Mouse (Mus musculus) skeletal muscle tissue, adult 2 months (tissue): ENCODE data around the gene Efna5.
A peak's percentile ranks its signal among the peaks of the same experiment; 100 is the strongest.

Experiments used
- DNase-seq: peaks from one replicate; pipeline ENCODE4 v3.0.0-alpha.2; 2012; ENCODE audit warnings: low read depth, low spot score

Gene Efna5

GRCm38 (mm10) chr17:62788783-62789182, 92.3 kb downstream of the Efna5 start:
- DNase-seq, result no peak

DNA sequence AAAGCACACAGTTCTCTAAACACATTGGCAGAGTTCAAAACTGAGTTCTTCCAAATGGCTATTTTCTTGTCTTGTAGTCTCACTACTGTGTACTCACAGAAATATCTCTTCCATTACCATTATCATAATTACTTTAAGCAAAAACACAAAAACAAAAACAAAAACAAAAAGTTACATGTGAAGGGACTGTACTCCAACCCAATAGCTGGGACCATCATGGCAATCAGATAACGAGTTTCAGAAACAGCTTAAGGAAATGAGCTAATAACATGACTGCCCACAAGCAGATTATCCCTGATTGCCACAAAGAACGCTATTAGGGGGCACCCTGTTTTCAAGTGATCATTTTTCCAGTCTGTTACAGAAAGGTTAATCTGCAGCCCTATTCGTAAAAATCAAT, 93.3 kb downstream of the Efna5 start:
- DNase-seq, result no peak

GRCm38 (mm10) chr17:62786602-62786907, 94.6 kb downstream of the Efna5 start:
- DNase-seq, result no peak

DNA sequence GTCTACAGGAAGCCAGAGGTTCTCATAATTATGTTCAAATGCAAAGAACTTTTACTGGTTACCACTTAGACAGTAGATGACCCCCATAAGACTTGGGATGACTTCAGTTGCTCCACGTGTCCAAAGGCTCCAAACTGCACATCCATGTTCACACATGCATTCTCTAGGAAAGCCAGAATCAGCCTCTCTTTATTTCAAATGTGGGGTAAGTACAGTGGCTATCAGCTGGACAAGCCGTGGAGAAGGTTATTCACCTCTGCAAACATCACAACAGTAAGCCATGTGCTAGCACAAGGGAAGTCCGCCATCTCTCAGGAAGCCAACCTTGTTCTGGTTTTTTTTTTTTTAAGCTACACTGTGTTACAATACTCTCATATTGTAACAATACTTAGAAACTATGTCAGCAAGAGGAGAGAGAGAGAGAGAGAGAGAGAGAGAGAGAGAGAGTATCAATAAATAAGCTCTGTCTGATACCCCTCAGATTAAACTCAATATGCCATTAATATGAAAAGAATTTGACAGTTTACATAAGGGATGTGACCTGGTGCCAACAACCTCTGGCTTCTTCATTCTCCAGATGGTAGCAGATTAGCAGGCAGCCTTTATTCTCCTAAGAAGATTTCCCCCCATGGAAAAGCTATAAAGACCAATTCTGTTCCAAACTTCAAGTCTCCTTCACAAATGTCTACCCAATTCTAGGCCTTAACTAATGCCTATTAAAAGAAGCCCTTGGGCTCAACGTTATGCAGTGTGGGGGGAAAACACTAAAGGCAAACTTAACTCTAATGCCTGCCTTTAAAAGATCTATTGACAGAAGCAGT, 95.1 kb downstream of the Efna5 start:
- no peak for DNase-seq

DNA sequence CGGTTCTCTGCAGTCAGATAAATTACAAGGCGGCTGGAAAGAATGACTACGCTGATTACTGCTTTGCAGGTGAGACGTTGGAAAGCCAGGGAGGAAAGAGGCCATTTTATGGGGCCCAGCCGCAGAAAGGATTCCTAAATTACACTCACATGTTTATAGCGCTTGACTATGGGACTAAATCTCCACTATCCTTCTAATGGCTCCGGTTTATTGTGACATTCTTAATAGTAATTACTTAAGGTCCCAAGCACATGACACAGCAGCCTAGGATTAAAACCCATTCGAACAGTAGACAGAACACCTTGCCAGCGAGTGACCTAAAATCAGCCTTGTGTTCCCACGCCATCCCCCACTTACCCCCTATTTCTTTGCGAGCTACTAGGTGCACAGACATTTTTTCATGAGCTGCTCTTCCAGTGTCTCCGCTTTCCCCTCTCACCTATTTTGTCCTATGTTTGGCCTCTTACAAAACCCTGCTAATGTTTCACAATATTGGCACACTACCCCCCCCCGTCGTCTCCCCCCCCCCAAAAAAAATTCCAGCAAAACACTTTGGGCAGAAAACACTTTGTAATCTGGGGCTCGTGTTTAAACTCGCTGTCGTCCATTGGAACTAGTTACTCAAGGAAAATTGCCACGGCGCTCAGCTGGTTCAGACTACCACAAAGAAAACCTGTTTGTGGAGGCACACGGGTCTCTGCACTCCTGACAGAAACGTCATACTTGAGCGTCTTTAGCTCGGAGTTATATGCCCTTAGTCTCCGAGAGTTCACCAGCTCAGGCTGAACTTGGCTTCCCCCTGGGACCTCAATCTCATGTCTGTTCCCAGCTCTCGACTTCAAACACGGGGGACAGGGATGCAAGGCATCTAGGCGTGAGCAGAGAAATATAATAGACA, 96.6 kb downstream of the Efna5 start:
- no peak for DNase-seq

GRCm38 (mm10) chr17:62783524-62784273, 97.4 kb downstream of the Efna5 start:
- DNase-seq, result peak; percentile 55

DNA sequence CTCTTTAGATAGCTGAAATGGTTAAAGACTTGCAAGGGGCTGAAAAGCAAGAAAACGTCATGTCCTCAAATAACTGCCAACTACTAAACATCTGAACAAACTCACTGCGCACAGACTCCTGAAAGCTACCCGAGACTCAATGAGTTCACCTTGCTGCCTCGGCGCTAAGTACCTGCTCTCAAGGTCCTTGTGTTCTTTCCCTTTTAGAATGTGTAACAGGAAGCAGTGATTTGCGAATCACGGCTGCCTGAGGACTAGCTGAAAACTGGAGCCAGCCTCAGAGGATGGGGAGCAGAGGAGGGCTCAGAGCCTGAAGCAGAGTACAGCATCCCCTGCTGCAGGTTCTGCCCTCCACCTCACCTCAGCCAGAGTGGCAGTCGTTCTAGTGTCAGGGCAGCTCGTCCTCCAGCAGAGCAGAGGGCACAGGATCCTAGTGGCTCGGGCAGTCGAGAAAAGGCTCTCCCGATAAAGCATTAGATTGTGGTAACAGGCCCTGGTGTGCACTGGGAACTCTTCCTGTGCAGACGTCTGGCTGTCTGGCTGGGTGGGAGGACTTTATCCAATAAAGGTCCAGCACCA, 98.2 kb downstream of the Efna5 start:
- no peak for DNase-seq

- DNase-seq, result no peak
Measured at GRCm38 (mm10) chr17:62781120-62781519, 100.0 kb downstream of the Efna5 start.

- DNase-seq, result no peak
Measured at GRCm38 (mm10) chr17:62777858-62778564, 103.1 kb downstream of the Efna5 start.

DNA sequence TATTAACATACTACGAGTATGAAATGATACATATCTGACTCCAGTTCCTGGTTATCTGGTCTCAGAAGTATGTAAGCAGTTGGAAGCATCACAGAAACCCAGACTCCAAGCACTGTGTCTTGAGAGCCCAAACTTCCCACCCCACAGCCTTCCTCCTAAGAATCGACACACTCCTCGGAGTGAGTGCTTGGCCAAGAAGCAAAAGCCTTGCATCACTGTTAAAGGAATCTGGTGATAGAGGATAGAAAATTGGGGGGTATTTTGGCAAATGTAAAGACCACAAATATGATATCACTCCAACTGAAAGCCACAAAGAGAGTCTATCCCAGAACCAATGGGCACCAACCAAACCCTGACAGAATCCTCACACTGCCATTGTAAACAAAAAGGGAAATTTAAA, 104.4 kb downstream of the Efna5 start:
- no peak for DNase-seq

GRCm38 (mm10) chr17:62775976-62776375, 105.1 kb downstream of the Efna5 start:
- DNase-seq, result no peak

DNA sequence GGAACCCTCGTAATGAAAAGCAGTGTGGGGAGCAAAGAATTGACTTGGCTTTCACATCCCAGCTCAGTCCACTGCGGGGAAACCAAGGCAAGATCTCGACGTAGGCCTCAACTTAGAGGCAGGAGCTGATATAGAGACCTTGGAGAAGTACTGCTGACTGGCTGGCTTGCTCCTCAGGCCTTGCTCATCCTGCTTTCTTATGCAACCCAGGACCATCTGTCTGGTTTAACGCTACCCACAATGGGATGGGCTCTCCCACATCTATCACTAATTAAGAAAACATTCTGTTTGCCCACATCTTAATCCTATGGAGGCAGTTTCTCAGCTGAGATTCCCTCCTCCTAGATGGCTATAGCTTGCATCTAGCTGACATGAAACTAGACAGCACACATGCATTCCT, 105.7 kb downstream of the Efna5 start:
- no peak for DNase-seq

DNA sequence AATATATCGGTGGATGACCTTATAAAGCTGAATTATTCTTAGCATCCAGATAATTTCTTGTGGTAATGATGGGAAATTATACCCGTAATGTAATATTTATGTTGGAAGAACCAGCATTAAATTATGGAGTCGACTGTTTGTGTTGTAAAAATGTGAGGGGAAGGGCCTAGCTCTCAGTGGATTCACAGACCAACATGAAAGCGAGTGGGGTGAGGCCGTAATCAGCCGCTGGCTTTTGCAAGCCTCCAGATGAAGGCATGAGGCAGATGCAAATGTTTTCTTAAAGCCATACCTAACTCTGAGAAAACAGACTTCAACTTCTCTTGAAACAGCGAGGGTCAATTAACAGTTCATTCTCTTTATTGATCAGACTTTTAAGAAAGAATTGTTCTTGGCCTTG, 106.4 kb downstream of the Efna5 start:
- DNase-seq, result no peak

- no peak for DNase-seq
Measured at GRCm38 (mm10) chr17:62766705-62767104, 114.4 kb downstream of the Efna5 start.

- DNase-seq, result no peak
Measured at GRCm38 (mm10) chr17:62765165-62765564, 116.0 kb downstream of the Efna5 start.

DNA sequence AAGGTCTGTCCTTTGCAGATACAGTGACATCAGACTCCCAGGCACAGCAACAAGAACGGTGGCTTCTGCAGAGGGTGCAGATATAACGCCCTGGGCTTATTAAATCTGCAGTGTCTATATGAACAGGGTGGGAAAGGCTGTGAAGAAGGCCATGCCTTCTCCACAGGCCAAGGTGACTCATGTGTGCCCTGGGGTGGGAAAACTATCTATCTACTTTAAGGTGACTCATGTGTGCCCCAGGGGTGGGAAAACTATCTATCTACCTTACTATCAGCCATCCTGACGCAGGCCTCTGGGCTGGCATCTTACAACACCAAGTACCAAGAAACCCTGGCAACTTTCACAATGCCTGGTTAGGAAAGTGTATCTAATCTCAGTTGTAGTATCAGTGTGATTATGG, 124.2 kb downstream of the Efna5 start:
- no peak for DNase-seq

DNA sequence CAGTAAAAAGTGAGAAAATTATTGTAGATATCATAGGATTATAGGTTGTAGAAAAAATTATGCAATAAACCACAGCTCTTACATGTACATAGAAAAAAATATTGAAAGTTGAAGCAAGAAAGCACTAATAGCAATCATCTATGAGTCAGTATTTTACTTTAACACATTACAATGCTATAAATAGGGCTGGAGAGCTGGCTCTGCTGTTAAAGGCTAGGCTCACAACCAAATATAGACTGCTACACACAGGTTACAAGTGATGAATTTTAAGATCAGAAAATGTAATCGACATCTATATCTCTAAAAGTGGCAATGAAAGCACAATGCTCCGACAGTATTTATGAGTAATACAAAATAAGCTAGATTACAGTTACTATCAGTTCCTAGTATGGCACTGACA, 125.5 kb downstream of the Efna5 start:
- DNase-seq, result no peak

GRCm38 (mm10) chr17:62754638-62755037, 126.5 kb downstream of the Efna5 start:
- no peak for DNase-seq

DNA sequence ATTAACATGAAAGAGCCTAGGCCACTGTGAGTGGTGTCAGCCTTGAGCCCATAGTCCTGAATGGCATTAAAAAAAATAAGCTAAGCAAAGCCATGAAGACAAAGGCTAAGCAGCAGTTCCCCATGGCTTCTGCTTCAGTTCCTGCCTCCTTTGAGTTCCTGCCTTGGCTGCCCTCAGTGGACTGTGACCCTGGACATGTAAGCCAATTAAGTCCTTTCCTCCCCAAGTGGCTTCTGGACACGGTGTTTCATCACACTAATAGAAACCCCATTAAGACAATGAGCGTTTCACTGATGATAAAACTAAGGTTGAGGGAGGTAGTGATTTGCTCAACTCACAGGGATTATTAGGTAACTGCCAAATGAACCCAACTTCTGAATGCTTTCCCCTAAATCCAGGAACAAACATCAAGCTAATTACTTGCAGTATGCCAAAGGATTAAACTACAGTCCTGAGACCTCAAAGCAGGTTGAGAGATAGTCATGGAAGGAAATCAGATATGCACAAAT, 128.7 kb downstream of the Efna5 start:
- no peak for DNase-seq

DNA sequence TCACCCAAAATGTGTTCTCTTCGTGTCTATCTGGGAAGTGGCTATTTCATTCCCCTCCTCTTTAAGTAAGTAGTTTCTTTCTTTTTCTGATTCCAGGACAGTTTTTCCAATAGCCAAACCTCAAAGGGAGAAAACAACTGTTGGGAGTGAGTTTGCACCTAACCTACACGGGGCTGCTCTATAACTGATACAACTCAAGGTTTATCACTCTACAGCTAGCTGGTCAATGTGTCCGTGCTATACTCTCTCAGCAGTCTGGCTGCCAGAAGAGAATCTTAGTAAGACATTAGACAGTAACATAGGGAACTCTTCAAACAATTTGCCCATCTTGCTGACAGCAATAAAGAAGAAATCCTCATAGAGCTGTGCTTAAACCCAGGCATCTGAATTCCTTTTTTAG, 130.5 kb downstream of the Efna5 start:
- DNase-seq, result no peak
